Mouse (Mus musculus): ENCODE measurements around the gene Efcab6. TPM values are rescaled to one million over a fixed set of nuclear protein-coding genes. Genes with fewer than 3 reads are reported as not detected.

Gene Efcab6
- total and polyA plus RNA-seq, 3 experiments = not detected

DNA sequence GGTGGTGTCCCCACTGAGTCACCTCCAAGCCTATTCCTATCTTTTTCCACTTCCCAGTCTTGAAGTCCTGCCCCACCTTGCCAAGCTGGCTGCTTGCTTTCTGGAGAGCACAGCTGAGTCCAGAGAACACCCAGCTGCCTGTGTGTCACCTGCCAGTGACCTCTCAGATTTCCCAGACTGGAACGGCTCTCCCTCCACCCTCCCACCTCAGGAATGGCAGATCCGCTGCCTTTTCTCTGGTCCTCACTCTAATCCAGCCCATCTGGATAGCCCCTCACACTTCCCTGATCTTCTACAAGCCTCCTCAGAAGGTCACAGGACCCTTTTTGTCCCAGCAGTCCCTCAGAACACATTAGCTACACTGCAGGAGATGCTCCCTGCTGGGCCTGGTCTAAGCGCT is 73.7 kb downstream of the Efcab6 start:
- TF ChIP-seq TCF12 (IDR thresholded peaks at IDR 0.05; ENCODE audit: low read depth, low read length) (no peak), ZNF384 (IDR thresholded peaks at IDR 0.05; ENCODE audit: low read depth, low read length) (no peak), NRF1 (IDR thresholded peaks at IDR 0.05; ENCODE audit: insufficient read depth, low read depth, low read length, poor library complexity, severe bottlenecking) (no peak), SMC3 (IDR thresholded peaks at IDR 0.05; ENCODE audit: low read depth, low read length) (no peak), MAZ (IDR thresholded peaks at IDR 0.05; ENCODE audit: low read depth, low read length) (no peak), MYC (IDR thresholded peaks at IDR 0.05; ENCODE audit: low read depth, low read length) (no peak), TAL1 (IDR thresholded peaks at IDR 0.05; ENCODE audit: low read length) (no peak), MXI1 (IDR thresholded peaks at IDR 0.05; ENCODE audit: low read depth, low read length) (no peak), ZMIZ1 (IDR thresholded peaks at IDR 0.05; ENCODE audit: low read depth, low read length) (no peak), CHD2 (IDR thresholded peaks at IDR 0.05; ENCODE audit: low read length) (no peak), RCOR1 (IDR thresholded peaks at IDR 0.05; ENCODE audit: low read depth, low read length) (no peak), USF2 (IDR thresholded peaks at IDR 0.05; ENCODE audit: borderline replicate concordance in 1 of 2, insufficient read depth in 1 of 2, low read depth in 1 of 2, low read length in 2 of 2) (no peak), BHLHE40 (IDR thresholded peaks at IDR 0.05; ENCODE audit: borderline replicate concordance, low read depth, low read length) (no peak), POLR2A (IDR thresholded peaks at IDR 0.05; ENCODE audit: control insufficient read depth in 1 of 2, insufficient read depth in 1 of 2, low read depth in 1 of 2, low read length in 2 of 2, poor library complexity in 1 of 2) (no peak), TBP (IDR thresholded peaks at IDR 0.05; ENCODE audit: low read depth, low read length) (no peak), CHD1 (IDR thresholded peaks at IDR 0.05; ENCODE audit: low read depth, low read length) (no peak), ETS1 (IDR thresholded peaks at IDR 0.05; ENCODE audit: low read depth, low read length) (no peak), GATA1 (IDR thresholded peaks at IDR 0.05; ENCODE audit: low read depth, low read length) (no peak), CTCF (IDR thresholded peaks at IDR 0.05 in 2 of 3, conservative IDR thresholded peaks at IDR 0.05 in 1 of 3; ENCODE audit: control insufficient read depth in 1 of 3, insufficient read depth in 1 of 3, low read depth in 2 of 3, low read length in 3 of 3, poor library complexity in 1 of 3, severe bottlenecking in 1 of 3) (no peak)
- no peaks in the 10 kb centered on the region for H3K36me3 ChIP-seq (ENCODE audit: control insufficient read depth in 1 of 2, insufficient read depth in 2 of 2, low read length in 2 of 2)
- DNase-seq (ENCODE audit: low read depth, low spot score) = no peak
- H3K79me2 ChIP-seq (ENCODE audit: control insufficient read depth, insufficient read depth, low read length, poor library complexity) = no peaks in the 10 kb centered on the region
- no peaks in the 10 kb centered on the region for H3K27me3 ChIP-seq (ENCODE audit: control insufficient read depth in 1 of 2, insufficient read depth in 2 of 2, low read length in 2 of 2)
- H3K9ac ChIP-seq (ENCODE audit: control insufficient read depth, low read depth, low read length, poor library complexity, severe bottlenecking) = no peak overlapping the region
- no peak overlapping the region for H3K27ac ChIP-seq (ENCODE audit: control insufficient read depth, low read depth, low read length)
- no peak overlapping the region for H3K4me3 ChIP-seq (ENCODE audit: control insufficient read depth in 1 of 2, insufficient read depth in 1 of 2, low read depth in 2 of 2, low read length in 2 of 2)
- H3K9me3 ChIP-seq (replicated peaks; ENCODE audit: insufficient read depth, low read length) = no peaks in the 10 kb centered on the region
- no peaks in the 10 kb centered on the region for H3K4me1 ChIP-seq (ENCODE audit: control insufficient read depth in 1 of 2, insufficient read depth in 2 of 2, low read length in 2 of 2)

DNA sequence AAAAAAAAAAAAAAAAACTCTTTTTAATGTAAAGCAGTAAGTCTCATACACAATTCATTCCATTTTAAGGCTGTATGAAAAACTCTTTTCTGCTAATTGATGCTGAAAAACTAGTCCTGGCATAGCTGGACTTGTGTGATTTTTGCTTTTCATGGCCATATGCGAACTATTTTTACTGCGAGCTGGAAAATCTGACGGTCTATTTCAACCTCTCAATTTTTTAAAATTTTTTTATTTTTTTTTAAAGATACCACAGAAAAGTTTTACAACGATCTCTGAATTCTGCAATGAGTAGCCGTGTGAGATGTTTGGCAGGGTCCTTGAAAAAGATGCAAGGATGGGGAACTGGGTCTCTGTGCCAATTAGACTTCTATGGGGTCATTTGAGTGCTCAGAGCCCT is 75.9 kb downstream of the Efcab6 start:
- Histone ChIP-seq H3K36me3 (ENCODE audit: control insufficient read depth in 1 of 2, insufficient read depth in 2 of 2, low read length in 2 of 2) (no peaks in the 10 kb centered on the region), H3K79me2 (ENCODE audit: control insufficient read depth, insufficient read depth, low read length, poor library complexity) (no peaks in the 10 kb centered on the region), H3K27me3 (ENCODE audit: control insufficient read depth in 1 of 2, insufficient read depth in 2 of 2, low read length in 2 of 2) (no peaks in the 10 kb centered on the region), H3K4me3 (ENCODE audit: control insufficient read depth in 1 of 2, insufficient read depth in 1 of 2, low read depth in 2 of 2, low read length in 2 of 2) (no peak overlapping the region), H3K4me1 (ENCODE audit: control insufficient read depth in 1 of 2, insufficient read depth in 2 of 2, low read length in 2 of 2) (no peaks in the 10 kb centered on the region), H3K27ac (ENCODE audit: control insufficient read depth, low read depth, low read length) (no peak overlapping the region), H3K9ac (ENCODE audit: control insufficient read depth, low read depth, low read length, poor library complexity, severe bottlenecking) (no peak overlapping the region), H3K9me3 (replicated peaks; ENCODE audit: insufficient read depth, low read length) (no peaks in the 10 kb centered on the region)
- DNase-seq (ENCODE audit: low read depth, low spot score) = no peak
- TF ChIP-seq CHD2 (IDR thresholded peaks at IDR 0.05; ENCODE audit: low read length) (no peak), TAL1 (IDR thresholded peaks at IDR 0.05; ENCODE audit: low read length) (no peak), POLR2A (IDR thresholded peaks at IDR 0.05; ENCODE audit: control insufficient read depth in 1 of 2, insufficient read depth in 1 of 2, low read depth in 1 of 2, low read length in 2 of 2, poor library complexity in 1 of 2) (no peak), GABPA (IDR thresholded peaks at IDR 0.05; ENCODE audit: low read depth, low read length) (no peak), E2F4 (IDR thresholded peaks at IDR 0.05; ENCODE audit: borderline replicate concordance, low read depth, low read length) (no peak), TCF12 (IDR thresholded peaks at IDR 0.05; ENCODE audit: low read depth, low read length) (no peak), USF2 (IDR thresholded peaks at IDR 0.05; ENCODE audit: borderline replicate concordance in 1 of 2, insufficient read depth in 1 of 2, low read depth in 1 of 2, low read length in 2 of 2) (no peak), KAT2A (conservative IDR thresholded peaks at IDR 0.05; ENCODE audit: low read depth, low read length) (no peak), GATA1 (IDR thresholded peaks at IDR 0.05; ENCODE audit: low read depth, low read length) (no peak), POLR2AphosphoS5 (IDR thresholded peaks at IDR 0.05; ENCODE audit: borderline replicate concordance, low read depth, low read length) (no peak), TBP (IDR thresholded peaks at IDR 0.05; ENCODE audit: low read depth, low read length) (no peak), BHLHE40 (IDR thresholded peaks at IDR 0.05; ENCODE audit: borderline replicate concordance, low read depth, low read length) (no peak)
